Mouse (Mus musculus) midbrain, embryonic 16.5 days (tissue): ENCODE measurements around the gene Mmp12. TPM values are rescaled to one million over a fixed set of nuclear protein-coding genes. Genes with fewer than 3 reads are reported as not detected.
"Not testable (repeated sequence)": the region's sequence is repeated elsewhere in the genome, so short reads cannot be mapped to it uniquely, and the experiment has no call there.

Experiments
- ATAC-seq: fragments of 200-750 bp; cut with Nextera tagmentation; 2 replicates; pipeline ENCODE4 v1.8.0; 2017; ENCODE audit warnings: moderate TSS enrichment
- H3K27ac ChIP-seq: fragments of 300-500 bp; sonication (generic); 2 replicates; pipeline ENCODE4 v1.5.1; 2014; ENCODE audit warnings: mild to moderate bottlenecking, low read length, mixed read lengths
- H3K27me3 ChIP-seq: fragments of 300-500 bp; sonication (generic); 2 replicates; pipeline ENCODE4 v1.6.1; 2014; ENCODE audit warnings: low read depth, low read length, mixed read lengths; ENCODE audit not compliant: control insufficient read depth, insufficient read depth
- H3K36me3 ChIP-seq: fragments of 300-500 bp; sonication (generic); 2 replicates; pipeline ENCODE4 v1.6.1; 2014; ENCODE audit warnings: mild to moderate bottlenecking, low read length, moderate library complexity, mixed read lengths; ENCODE audit not compliant: control insufficient read depth, insufficient read depth
- H3K4me1 ChIP-seq: fragments of 300-500 bp; sonication (generic); 2 replicates; pipeline ENCODE4 v1.6.1; 2014; ENCODE audit warnings: mild to moderate bottlenecking, low read length, mixed read lengths; ENCODE audit not compliant: control insufficient read depth, insufficient read depth
- H3K4me2 ChIP-seq: fragments of 300-500 bp; sonication (generic); 2 replicates; pipeline ENCODE4 v1.6.1; 2014; ENCODE audit warnings: mild to moderate bottlenecking, low read length, mixed read lengths
- H3K4me3 ChIP-seq: fragments of 300-500 bp; sonication (generic); 2 replicates; pipeline ENCODE4 v1.5.1; 2014; ENCODE audit warnings: low read depth, mild to moderate bottlenecking, low read length, moderate library complexity, mixed read lengths
- H3K9ac ChIP-seq: fragments of 300-500 bp; sonication (generic); 2 replicates; pipeline ENCODE4 v1.6.1; 2014; ENCODE audit warnings: low read depth, low read length, mixed read lengths
- H3K9me3 ChIP-seq: fragments of 300-500 bp; sonication (generic); replicated peaks from 2 replicates; pipeline ENCODE4 v1.6.1; 2014; ENCODE audit warnings: mild to moderate bottlenecking, low read length, mixed read lengths; ENCODE audit not compliant: control insufficient read depth, poor library complexity, severe bottlenecking
- WGBS: fragments of 180-500 bp; shearing (Covaris S2); extraction: QIAGEN DNeasy Blood & Tissue Kit; methylation state at CpG from one replicate; pipeline ENCODE4 v1.1.7; 2014; 5-methylcytosine and 5-hydroxymethylcytosine counted together
- polyA plus RNA-seq: library from polyadenylated mRNA; unstranded; fragments of >200 nt; fragmentation: Nextera tagmentation; extraction: Ambion mirVana; gene quantifications from 2 replicates; pipeline ENCODE4 v1.2.1, GENCODE M21; 2015

Mmp12 gene
- polyA plus RNA-seq = not detected in 2 replicates

DNA sequence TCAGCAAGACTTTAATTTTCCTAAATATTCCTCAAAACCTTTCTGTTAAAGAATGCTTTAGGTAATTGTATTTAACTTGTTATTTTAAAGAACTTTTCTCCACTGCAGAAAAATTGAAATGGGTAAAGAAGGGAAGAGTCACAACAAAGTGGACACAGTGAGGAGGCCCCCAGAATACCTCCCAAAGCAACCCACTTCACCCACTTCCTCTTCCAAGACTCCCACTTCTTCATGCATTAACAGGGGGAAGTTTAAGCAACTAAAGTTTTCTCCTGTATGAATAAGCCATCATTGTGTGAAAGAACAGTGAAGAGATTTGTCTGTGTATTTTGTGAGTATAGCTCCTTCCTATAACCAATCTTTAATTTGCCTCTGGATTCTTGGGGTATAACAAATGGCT lies at the start of gene Mmp12:
TSS of gene Mmp12 (plus strand) at position 275 of the 400 bp plus-strand sequence.
- no peak within 1 kb of the TSS for H3K27ac ChIP-seq
- no peak within 1 kb of the TSS for H3K9ac ChIP-seq
- H3K4me2 ChIP-seq = no peak within 1 kb of the TSS
- H3K9me3 ChIP-seq = no peaks in the 10 kb centered on the region
- H3K4me3 ChIP-seq = no peak within 1 kb of the TSS
- no peaks in the 10 kb centered on the region for H3K36me3 ChIP-seq
- no peak for ATAC-seq
- H3K27me3 ChIP-seq = no peaks in the 10 kb centered on the region
- H3K4me1 ChIP-seq = no peaks in the 10 kb centered on the region

DNA sequence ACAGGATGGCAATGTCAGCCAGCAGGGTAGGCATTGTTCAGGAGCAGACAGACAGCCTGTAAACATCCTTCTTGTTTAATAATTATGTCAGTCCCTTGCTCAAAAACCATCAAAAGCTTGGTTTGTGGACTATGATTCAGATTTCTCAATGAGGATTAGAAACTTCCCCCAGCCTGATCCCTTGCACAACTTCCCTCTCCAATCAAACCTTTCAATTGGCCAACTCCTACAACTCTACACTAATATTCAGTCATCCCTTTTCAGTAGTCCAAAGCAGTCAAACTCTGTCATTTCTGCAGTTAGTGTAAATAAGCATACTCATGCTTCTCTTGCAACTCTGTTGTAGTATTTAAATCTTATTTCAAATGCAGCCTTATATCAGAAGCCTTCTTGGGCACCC lies 12.3 kb upstream of the Mmp12 start:
- no peak overlapping the region for H3K4me3 ChIP-seq
- H3K27ac ChIP-seq = no peak overlapping the region
- H3K4me1 ChIP-seq = no peaks in the 10 kb centered on the region
- H3K27me3 ChIP-seq = no peaks in the 10 kb centered on the region
- no peak overlapping the region for H3K4me2 ChIP-seq
- no peaks in the 10 kb centered on the region for H3K9me3 ChIP-seq
- no peaks in the 10 kb centered on the region for H3K36me3 ChIP-seq
- H3K9ac ChIP-seq = no peak overlapping the region
- ATAC-seq = no peak

DNA sequence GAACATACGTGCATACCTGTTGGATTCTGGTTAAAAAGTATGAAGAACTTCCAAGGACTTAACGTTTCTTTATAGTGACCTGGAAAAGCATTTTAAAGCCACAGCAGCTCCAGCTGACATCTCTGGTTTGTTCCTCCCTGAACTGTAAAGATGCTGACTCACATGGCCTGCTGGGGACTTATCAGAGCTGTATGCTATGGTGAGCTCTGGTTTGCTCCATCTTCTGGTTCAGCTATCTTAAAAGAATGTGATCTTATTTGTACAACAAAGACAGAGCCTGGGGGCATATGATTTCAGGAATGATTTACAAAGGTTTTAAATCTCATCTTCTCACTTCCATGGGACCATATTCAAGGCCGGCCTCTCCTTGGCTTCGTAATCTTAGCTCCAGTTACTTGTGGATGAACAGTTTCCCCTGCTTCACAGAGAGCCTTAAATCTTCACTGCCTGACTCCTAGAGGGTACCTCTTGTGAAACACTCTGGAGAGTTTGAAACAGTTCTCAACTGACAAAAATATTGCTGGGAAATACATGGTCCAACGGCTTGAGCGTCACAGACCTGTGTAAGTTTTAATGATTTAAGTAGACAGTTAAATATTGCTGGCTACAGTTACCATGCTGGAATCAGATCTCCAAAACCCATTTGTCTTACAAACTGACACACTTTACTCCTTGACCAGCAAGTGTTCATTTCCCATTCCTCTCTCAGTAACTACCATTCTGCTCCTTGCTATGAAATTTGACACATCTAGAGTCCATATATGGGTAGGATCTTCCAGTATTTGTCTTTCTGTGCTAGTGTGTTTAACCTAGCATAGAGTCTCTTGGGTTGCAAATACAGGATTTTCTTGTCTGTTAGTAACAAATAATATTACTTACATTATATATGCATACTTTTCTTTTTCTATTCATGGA lies 8.2 kb upstream of the Mmp12 start:
- ATAC-seq = no peak
- Histone ChIP-seq H3K36me3 (no peaks in the 10 kb centered on the region), H3K4me3 (no peak overlapping the region), H3K4me1 (no peaks in the 10 kb centered on the region), H3K9me3 (no peaks in the 10 kb centered on the region), H3K4me2 (no peak overlapping the region), H3K27me3 (no peaks in the 10 kb centered on the region), H3K9ac (no peak overlapping the region), H3K27ac (no peak overlapping the region)
- WGBS = 91% methylated on average over 5 of the region's 6 CpGs

DNA sequence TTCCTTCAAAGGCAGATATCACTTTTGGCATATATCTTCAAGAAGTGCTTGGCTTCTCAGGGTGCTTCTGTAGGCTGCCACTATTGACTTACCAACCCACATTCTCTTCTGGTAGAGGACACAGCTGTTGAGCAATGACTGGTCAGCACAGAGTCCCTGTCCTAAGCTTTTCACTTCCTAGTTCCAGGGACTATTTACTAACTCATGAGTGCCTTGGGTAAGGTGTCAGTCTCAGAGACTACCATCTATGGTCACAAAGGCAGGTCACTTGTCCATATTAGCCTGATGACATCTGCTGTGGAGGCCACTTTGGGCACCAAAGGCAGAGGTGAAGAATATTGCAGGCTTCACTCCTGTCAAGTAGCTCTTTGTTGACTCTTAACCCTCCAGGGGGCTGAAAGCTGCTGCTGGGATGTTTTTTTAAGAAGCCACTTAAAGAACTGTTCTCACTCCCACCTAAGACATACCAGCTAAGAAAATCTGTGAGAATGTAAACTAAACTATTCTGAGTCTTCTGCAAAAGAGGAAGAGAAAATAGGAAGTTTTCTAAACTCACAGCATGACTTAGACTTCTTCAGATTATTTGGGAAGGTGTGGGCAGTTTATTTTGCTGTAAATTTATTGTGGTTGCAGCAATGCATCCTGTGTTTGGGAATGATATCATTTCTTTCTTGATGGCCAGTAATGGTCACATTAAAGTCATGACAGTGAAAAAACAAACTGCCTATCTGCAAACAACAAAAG lies 7.3 kb upstream of the Mmp12 start:
- no peak for ATAC-seq

DNA sequence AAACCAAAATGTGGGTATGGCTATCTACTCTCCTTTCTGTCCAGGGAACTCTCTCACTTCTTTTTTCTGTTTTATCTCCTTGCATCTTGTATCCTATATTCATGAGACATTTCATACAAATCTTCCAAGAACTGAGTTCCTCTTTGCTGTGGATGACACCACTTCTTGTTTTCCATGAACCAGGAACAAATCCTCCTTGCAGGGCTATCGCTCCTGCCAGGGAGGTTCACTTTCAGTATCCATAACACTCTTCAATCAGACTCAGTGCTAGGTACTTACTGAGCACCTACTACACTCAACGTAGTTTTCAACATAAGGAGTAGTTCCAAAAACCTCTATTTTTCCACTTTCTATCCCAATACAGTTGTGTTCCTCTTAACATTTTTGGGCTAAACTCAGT lies 1.3 kb downstream of the Mmp12 start:
- Histone ChIP-seq H3K27me3 (no peaks in the 10 kb centered on the region), H3K9ac (no peak overlapping the region)
- WGBS = 96% methylated on average over 2 of the region's 2 CpGs

More for the DNA sequence above, 7.3 kb upstream of the Mmp12 start:
- H3K27me3 ChIP-seq = no peaks in the 10 kb centered on the region
- H3K27ac ChIP-seq = no peak overlapping the region
- H3K4me3 ChIP-seq = no peak overlapping the region
- no peaks in the 10 kb centered on the region for H3K36me3 ChIP-seq
- no peak overlapping the region for H3K9ac ChIP-seq
- H3K4me2 ChIP-seq = no peak overlapping the region
- no peaks in the 10 kb centered on the region for H3K4me1 ChIP-seq
- H3K9me3 ChIP-seq = no peaks in the 10 kb centered on the region

DNA sequence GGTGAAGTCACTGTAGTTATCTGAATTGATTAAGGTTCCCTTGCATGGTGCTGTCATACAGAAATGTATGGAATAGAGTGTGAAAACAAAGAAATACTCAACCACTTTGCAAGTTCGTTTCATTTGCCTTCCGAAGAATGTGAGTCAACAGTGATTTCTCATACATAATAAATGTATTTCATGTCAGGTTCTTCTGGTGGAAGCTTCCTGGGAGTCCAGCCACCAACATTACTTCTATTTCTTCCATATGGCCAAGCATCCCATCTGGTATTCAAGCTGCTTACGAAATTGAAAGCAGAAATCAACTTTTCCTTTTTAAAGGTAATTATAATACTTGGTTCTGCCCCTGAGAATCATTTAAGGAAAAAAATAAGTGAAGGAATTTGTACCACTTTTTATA lies 10.4 kb downstream of the Mmp12 start:
- Histone ChIP-seq H3K4me2 (no peak overlapping the region), H3K4me3 (no peak overlapping the region), H3K4me1 (no peaks in the 10 kb centered on the region), H3K36me3 (no peaks in the 10 kb centered on the region), H3K9ac (no peak overlapping the region), H3K9me3 (no peaks in the 10 kb centered on the region), H3K27ac (no peak overlapping the region), H3K27me3 (no peaks in the 10 kb centered on the region)
- WGBS = 86% methylated on average over 3 of the region's 3 CpGs
- no peak for ATAC-seq

More for the DNA sequence above, 1.3 kb downstream of the Mmp12 start:
- no peak overlapping the region for H3K4me3 ChIP-seq
- no peaks in the 10 kb centered on the region for H3K9me3 ChIP-seq
- ATAC-seq = no peak
- H3K27ac ChIP-seq = no peak overlapping the region
- no peak overlapping the region for H3K4me2 ChIP-seq
- no peaks in the 10 kb centered on the region for H3K4me1 ChIP-seq
- H3K36me3 ChIP-seq = no peaks in the 10 kb centered on the region

DNA sequence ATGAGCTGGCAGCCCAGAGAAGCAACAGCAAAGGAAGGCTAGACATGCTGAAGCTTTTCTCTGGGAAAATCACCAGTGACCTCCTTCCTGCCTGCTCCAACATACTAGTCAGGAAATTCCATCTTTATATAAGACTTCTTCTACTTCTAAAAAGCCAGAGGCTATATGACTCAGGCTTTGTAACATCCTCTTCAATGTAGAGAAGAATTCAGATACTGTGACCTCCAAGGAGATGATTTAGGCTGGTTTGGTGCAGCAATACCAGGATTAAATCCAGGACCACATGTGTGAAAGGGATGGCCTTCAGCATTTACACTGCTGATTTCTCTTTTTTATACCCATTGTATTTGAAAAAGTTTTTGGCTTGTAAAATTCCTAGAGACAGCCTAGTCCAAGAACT lies 43.8 kb downstream of the Mmp12 start, which contains the start of gene Mmp1b:
TSS of gene Mmp1b (minus strand) at position 101 of the 400 bp plus-strand sequence.
- Histone ChIP-seq H3K9me3 (no peaks in the 10 kb centered on the region), H3K36me3 (no peaks in the 10 kb centered on the region), H3K27me3 (no peaks in the 10 kb centered on the region), H3K9ac (no peak within 1 kb of the TSS), H3K4me3 (no peak within 1 kb of the TSS), H3K4me1 (no peaks in the 10 kb centered on the region), H3K4me2 (no peak within 1 kb of the TSS), H3K27ac (no peak within 1 kb of the TSS)
- ATAC-seq = no peak

DNA sequence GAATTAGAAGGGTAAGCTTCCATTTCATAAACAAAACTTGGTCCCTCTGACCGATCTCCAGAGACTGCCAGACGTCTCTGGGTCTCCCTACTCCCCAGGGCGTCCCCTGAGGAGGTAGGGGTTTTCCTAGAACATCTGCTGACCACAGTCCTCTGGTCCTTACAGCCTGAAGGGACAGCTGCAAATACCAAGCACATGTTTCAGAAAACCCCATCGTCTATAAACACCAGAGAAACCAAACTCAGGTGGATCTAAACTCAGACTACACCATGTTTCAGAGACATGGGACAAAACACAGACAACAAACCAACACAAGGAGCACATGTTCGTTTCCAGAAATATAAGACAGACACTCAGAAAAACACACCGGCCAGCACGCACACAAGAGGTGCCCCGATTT lies 52.4 kb downstream of the Mmp12 start:
- not testable (repeated sequence) for H3K27me3 ChIP-seq, ATAC-seq, H3K27ac ChIP-seq, H3K4me2 ChIP-seq, H3K4me3 ChIP-seq, H3K9ac ChIP-seq, H3K9me3 ChIP-seq, H3K4me1 ChIP-seq, H3K36me3 ChIP-seq
- 81% methylated on average over 8 of the region's 8 CpGs for WGBS
